Mouse (Mus musculus): ENCODE data around the gene Elovl2. TPM values are rescaled to one million over a fixed set of nuclear protein-coding genes. Genes with fewer than 3 reads are reported as not detected.
"Not testable (repeated sequence)": the region's sequence is repeated elsewhere in the genome, so short reads cannot be mapped to it uniquely, and the experiment has no call there.

Elovl2 gene
- total and polyA plus RNA-seq, 2 experiments from 2014 or later = 31.2 to 32.3 TPM

- Histone ChIP-seq H3K36me3 (ENCODE audit: insufficient read depth, low read length) (no peaks in the 10 kb centered on the region), H3K9me3 (ENCODE audit: low read length) (no peaks in the 10 kb centered on the region), H3K27ac (no peak overlapping the region), H3K9ac (replicated peaks; ENCODE audit: low read length) (no peak overlapping the region), H3K4me3 (ENCODE audit: low read length) (no peak overlapping the region), H3K4me1 (ENCODE audit: insufficient read depth, low read length) (no peaks in the 10 kb centered on the region), H3K4me2 (ENCODE audit: low read depth, low read length) (no peak overlapping the region), H3K27me3 (ENCODE audit: insufficient read depth, low read length) (no peaks in the 10 kb centered on the region)
- WGBS = 76% methylated on average over 5 of the region's 5 CpGs
- TF ChIP-seq CTCF (IDR thresholded peaks at IDR 0.05; ENCODE audit: low read depth) = no peak
- no peak for DNase-seq (ENCODE audit: low spot score)
- ATAC-seq = no peak
These were observed 14.0 kb downstream of the Elovl2 start for GRCm38 (mm10) chr13:41206241-41206640.

DNA sequence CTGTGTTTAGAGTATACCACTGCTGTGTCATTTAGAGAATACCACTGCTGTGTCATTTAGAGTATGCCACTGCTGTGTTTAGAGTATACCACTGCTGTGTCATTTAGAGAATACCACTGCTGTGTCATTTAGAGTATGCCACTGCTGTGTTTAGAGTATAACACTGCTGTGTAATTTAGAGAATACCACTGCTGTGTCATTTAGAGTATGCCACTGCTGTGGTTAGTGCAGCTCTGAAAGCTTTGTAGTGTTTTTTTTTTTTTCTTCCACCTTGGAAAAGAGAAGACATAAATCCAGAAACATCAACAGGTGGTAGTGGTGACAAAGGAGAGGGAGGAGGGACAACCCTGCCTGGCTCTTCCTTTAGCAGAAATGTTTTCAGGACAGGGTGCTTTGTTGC lies 14.6 kb downstream of the Elovl2 start:
- not testable (repeated sequence) for H3K9ac ChIP-seq (replicated peaks; ENCODE audit: low read length); DNase-seq (ENCODE audit: low spot score); H3K27me3 ChIP-seq (ENCODE audit: insufficient read depth, low read length); H3K4me2 ChIP-seq (ENCODE audit: low read depth, low read length); ATAC-seq; H3K9me3 ChIP-seq (ENCODE audit: low read length); H3K4me1 ChIP-seq (ENCODE audit: insufficient read depth, low read length); H3K27ac ChIP-seq; H3K36me3 ChIP-seq (ENCODE audit: insufficient read depth, low read length); H3K4me3 ChIP-seq (ENCODE audit: low read length)

DNA sequence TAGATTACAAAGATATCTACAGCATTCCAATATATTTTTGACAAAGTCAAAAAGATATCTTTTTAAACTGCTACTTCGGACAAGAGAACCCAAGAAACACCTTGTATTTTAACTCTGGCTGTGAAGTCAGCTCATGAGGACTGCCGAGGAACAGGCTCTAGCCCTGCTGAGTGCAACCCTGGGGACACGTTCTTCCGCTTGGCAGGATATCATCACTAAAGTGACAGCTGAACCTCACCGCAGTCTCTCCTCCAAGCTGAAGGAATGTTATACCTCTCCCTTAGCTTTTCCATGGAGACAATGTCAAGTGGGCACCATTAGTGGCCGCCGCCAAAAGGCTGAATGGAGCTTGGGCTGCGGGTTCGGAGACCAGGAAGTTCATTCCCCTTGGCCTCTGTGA lies 16.5 kb downstream of the Elovl2 start:
- no peak for TF ChIP-seq CTCF (IDR thresholded peaks at IDR 0.05; ENCODE audit: low read depth)
- Histone ChIP-seq H3K4me3 (ENCODE audit: low read length) (no peak overlapping the region), H3K27ac (no peak overlapping the region), H3K4me2 (ENCODE audit: low read depth, low read length) (no peak overlapping the region), H3K9me3 (ENCODE audit: low read length) (no peaks in the 10 kb centered on the region), H3K4me1 (ENCODE audit: insufficient read depth, low read length) (no peaks in the 10 kb centered on the region), H3K36me3 (ENCODE audit: insufficient read depth, low read length) (no peaks in the 10 kb centered on the region), H3K9ac (replicated peaks; ENCODE audit: low read length) (no peak overlapping the region), H3K27me3 (ENCODE audit: insufficient read depth, low read length) (no peaks in the 10 kb centered on the region)
- 45% methylated on average over 9 of the region's 9 CpGs for WGBS
- ATAC-seq (no peak), DNase-seq (ENCODE audit: low spot score) (no peak)

DNA sequence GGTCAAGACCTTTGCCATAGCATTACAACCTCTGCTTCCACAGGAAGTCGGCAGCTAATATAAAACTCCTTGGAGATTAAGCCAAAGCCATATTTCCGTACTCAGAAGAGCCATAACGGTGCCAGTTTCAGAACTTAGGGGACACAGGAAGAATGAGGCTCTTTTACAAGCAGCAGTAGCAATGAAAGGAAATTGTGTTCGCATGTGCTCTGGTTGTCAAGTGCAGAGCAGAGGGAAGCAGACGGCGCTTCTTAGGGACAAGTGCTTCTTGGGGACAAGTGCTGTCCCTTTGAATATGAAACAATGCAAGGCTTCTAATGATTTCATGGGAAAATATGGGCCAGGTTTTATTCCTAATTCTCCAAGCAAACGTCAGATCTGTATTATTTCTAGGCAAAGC lies 16.9 kb downstream of the Elovl2 start:
- Histone ChIP-seq H3K27ac (no peak overlapping the region), H3K4me2 (ENCODE audit: low read depth, low read length) (no peak overlapping the region), H3K36me3 (ENCODE audit: insufficient read depth, low read length) (no peaks in the 10 kb centered on the region), H3K9ac (replicated peaks; ENCODE audit: low read length) (no peak overlapping the region), H3K27me3 (ENCODE audit: insufficient read depth, low read length) (no peaks in the 10 kb centered on the region), H3K9me3 (ENCODE audit: low read length) (no peaks in the 10 kb centered on the region), H3K4me1 (ENCODE audit: insufficient read depth, low read length) (no peaks in the 10 kb centered on the region), H3K4me3 (ENCODE audit: low read length) (no peak overlapping the region)
- no peak for TF ChIP-seq CTCF (IDR thresholded peaks at IDR 0.05; ENCODE audit: low read depth)
- 36% methylated on average over 7 of the region's 7 CpGs for WGBS
- DNase-seq (ENCODE audit: low spot score) = peak; percentile 52
- peak; percentile 72; the same call in 1 of the 2 replicates for ATAC-seq

DNA sequence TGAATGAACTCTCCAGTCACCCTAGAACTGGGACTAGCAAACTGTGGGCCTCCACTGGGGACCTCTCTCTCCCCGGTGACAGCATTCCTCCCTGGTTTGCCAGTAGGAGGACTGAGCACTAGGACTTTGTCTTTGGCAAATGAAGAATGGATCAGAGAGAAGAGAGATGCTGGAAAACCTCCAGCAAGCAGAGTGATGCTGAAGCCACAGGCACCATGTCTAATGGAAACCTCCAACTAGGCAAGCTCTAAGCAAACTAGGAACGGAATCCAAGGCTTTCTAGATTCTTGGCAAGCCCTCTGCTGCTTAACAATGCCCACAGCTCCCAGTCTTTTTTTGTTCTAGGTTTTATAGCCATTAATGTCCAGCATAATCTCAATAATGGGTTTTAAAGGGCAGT lies 19.3 kb downstream of the Elovl2 start:
- Histone ChIP-seq H3K4me3 (ENCODE audit: low read length) (no peak overlapping the region), H3K27ac (no peak overlapping the region), H3K9ac (replicated peaks; ENCODE audit: low read length) (no peak overlapping the region), H3K9me3 (ENCODE audit: low read length) (no peaks in the 10 kb centered on the region), H3K4me1 (ENCODE audit: insufficient read depth, low read length) (no peaks in the 10 kb centered on the region), H3K4me2 (ENCODE audit: low read depth, low read length) (no peak overlapping the region), H3K27me3 (ENCODE audit: insufficient read depth, low read length) (no peaks in the 10 kb centered on the region), H3K36me3 (ENCODE audit: insufficient read depth, low read length) (no peaks in the 10 kb centered on the region)
- no peak for TF ChIP-seq CTCF (IDR thresholded peaks at IDR 0.05; ENCODE audit: low read depth)
- 49% methylated on average over 2 of the region's 2 CpGs for WGBS
- peak; percentile 27; the same call in 1 of the 2 replicates for ATAC-seq
- peak; percentile 38 for DNase-seq (ENCODE audit: low spot score)

GRCm38 (mm10) chr13:41195640-41196333 lies 24.4 kb downstream of the Elovl2 start:
- Histone ChIP-seq H3K36me3 (ENCODE audit: insufficient read depth, low read length) (peaks cover 6% of the 10 kb centered on the region; the same call in 1 of the 2 replicates), H3K4me3 (ENCODE audit: low read length) (no peak overlapping the region), H3K4me1 (ENCODE audit: insufficient read depth, low read length) (no peaks in the 10 kb centered on the region), H3K27ac (no peak overlapping the region), H3K9ac (replicated peaks; ENCODE audit: low read length) (no peak overlapping the region), H3K4me2 (ENCODE audit: low read depth, low read length) (no peak overlapping the region), H3K9me3 (ENCODE audit: low read length) (no peaks in the 10 kb centered on the region), H3K27me3 (ENCODE audit: insufficient read depth, low read length) (no peaks in the 10 kb centered on the region)
- ATAC-seq (no peak), DNase-seq (ENCODE audit: low spot score) (no peak)
- 60% methylated on average over 3 of the region's 3 CpGs for WGBS
- TF ChIP-seq CTCF (IDR thresholded peaks at IDR 0.05; ENCODE audit: low read depth) = no peak

- Histone ChIP-seq H3K27me3 (ENCODE audit: insufficient read depth, low read length) (no peaks in the 10 kb centered on the region), H3K9ac (replicated peaks; ENCODE audit: low read length) (no peak overlapping the region), H3K4me1 (ENCODE audit: insufficient read depth, low read length) (no peaks in the 10 kb centered on the region), H3K36me3 (ENCODE audit: insufficient read depth, low read length) (peaks cover 7% of the 10 kb centered on the region), H3K27ac (no peak overlapping the region), H3K9me3 (ENCODE audit: low read length) (no peaks in the 10 kb centered on the region), H3K4me2 (ENCODE audit: low read depth, low read length) (no peak overlapping the region), H3K4me3 (ENCODE audit: low read length) (no peak overlapping the region)
- 66% methylated on average over 6 of the region's 6 CpGs for WGBS
- no peak for TF ChIP-seq CTCF (IDR thresholded peaks at IDR 0.05; ENCODE audit: low read depth)
- ATAC-seq (no peak), DNase-seq (ENCODE audit: low spot score) (no peak)
These were observed 32.3 kb downstream of the Elovl2 start for GRCm38 (mm10) chr13:41187886-41188285.

All from hindbrain, postnatal 0 days (tissue).